Mouse (Mus musculus) forebrain, postnatal 0 days (tissue): ENCODE measurements around the gene Lmntd1. TPM values are rescaled to one million over a fixed set of nuclear protein-coding genes. Genes with fewer than 3 reads are reported as not detected.
A peak's percentile ranks its signal among the peaks of the same experiment; 100 is the strongest.

Source experiments
- ATAC-seq: fragments of 200-750 bp; cut with Nextera tagmentation; 2 replicates; pipeline ENCODE4 v1.8.0; 2017; ENCODE audit warnings: mild to moderate bottlenecking, moderate library complexity
- DNase-seq: peaks from one replicate; pipeline ENCODE4 v3.0.0-alpha.2; 2015
- H3K27ac ChIP-seq: fragments of 300-500 bp; sonication (generic); 2 replicates; pipeline ENCODE4 v1.5.1; 2014; ENCODE audit warnings: low read depth, mild to moderate bottlenecking, antibody characterized with exemption, low read length, moderate library complexity, mixed read lengths
- H3K27me3 ChIP-seq: fragments of 300-500 bp; sonication (generic); 2 replicates; pipeline ENCODE4 v1.6.1; 2014; ENCODE audit warnings: mild to moderate bottlenecking, low read length, mixed read lengths; ENCODE audit not compliant: insufficient read depth
- H3K36me3 ChIP-seq: fragments of 300-500 bp; sonication (generic); 2 replicates; pipeline ENCODE4 v1.6.1; 2014; ENCODE audit warnings: mild to moderate bottlenecking, moderate library complexity; ENCODE audit not compliant: insufficient read depth
- H3K4me1 ChIP-seq: fragments of 300-500 bp; sonication (generic); 2 replicates; pipeline ENCODE4 v1.6.1; 2014; ENCODE audit warnings: antibody characterized with exemption; ENCODE audit not compliant: insufficient read depth
- H3K4me2 ChIP-seq: fragments of 300-500 bp; sonication (generic); 2 replicates; pipeline ENCODE4 v1.6.1; 2014; ENCODE audit warnings: low read depth, mild to moderate bottlenecking, moderate library complexity
- H3K4me3 ChIP-seq: fragments of 300-500 bp; sonication (generic); 2 replicates; pipeline ENCODE4 v1.5.1; 2014; ENCODE audit warnings: low read depth, low read length, mixed read lengths
- H3K9ac ChIP-seq: fragments of 300-500 bp; sonication (generic); 2 replicates; pipeline ENCODE4 v1.6.1; 2014; ENCODE audit warnings: mild to moderate bottlenecking
- H3K9me3 ChIP-seq: fragments of 300-500 bp; sonication (generic); 2 replicates; pipeline ENCODE4 v1.6.1; 2016; ENCODE audit warnings: low read length
- CTCF ChIP-seq: sonication (generic); IDR thresholded peaks from 2 replicates; pipeline ENCODE4 v1.5.1; 2016; ENCODE audit warnings: antibody characterized with exemption, control low read depth, low read depth
- WGBS: fragments of 180-500 bp; shearing (Covaris S2); extraction: QIAGEN DNeasy Blood & Tissue Kit; methylation state at CpG from one replicate; pipeline ENCODE4 v1.1.7; 2014; 5-methylcytosine and 5-hydroxymethylcytosine counted together
- polyA plus RNA-seq: library from polyadenylated mRNA; unstranded; fragments of >200 nt; fragmentation: Nextera tagmentation; extraction: Ambion mirVana; gene quantifications from 2 replicates; pipeline ENCODE4 v1.2.1, GENCODE M21; 2015
- total RNA-seq: library from RNA; depleted of rRNA; stranded (reverse); fragments of >200 nt; gene quantifications from 2 replicates; pipeline ENCODE4 v1.2.3, GENCODE M21; 2014

Gene Lmntd1
- total and polyA plus RNA-seq, 2 experiments from 2014 or later = 1.3 to 1.4 TPM

GRCm38 (mm10) chr6:145352705-145353104 is 261.4 kb downstream of the Lmntd1 start:
- Histone ChIP-seq H3K27ac (no peak overlapping the region), H3K4me2 (no peak overlapping the region), H3K9ac (no peak overlapping the region), H3K9me3 (0 out of 2 replicates have a peak, but pooled peaks cover 5% of the 10 kb centered on the region), H3K36me3 (no peaks in the 10 kb centered on the region), H3K27me3 (no peaks in the 10 kb centered on the region), H3K4me3 (no peak overlapping the region), H3K4me1 (no peaks in the 10 kb centered on the region)
- DNase-seq = no peak
- 40% methylated on average over 1 of the region's 1 CpGs for WGBS
- no peak for TF ChIP-seq CTCF
- ATAC-seq = no peak

GRCm38 (mm10) chr6:145348196-145348915 is 265.8 kb downstream of the Lmntd1 start:
- TF ChIP-seq CTCF = peak; percentile 41; the same call in 1 of the 2 replicates
- DNase-seq (no peak), ATAC-seq (no peak; the same call in 1 of the 2 replicates)
- no peaks in the 10 kb centered on the region for H3K9me3 ChIP-seq
- H3K9ac ChIP-seq = no peak overlapping the region
- no peak overlapping the region for H3K4me2 ChIP-seq
- H3K27me3 ChIP-seq = no peaks in the 10 kb centered on the region
- H3K4me3 ChIP-seq = no peak overlapping the region
- no peak overlapping the region for H3K27ac ChIP-seq
- no peaks in the 10 kb centered on the region for H3K4me1 ChIP-seq
- 69% methylated on average over 9 of the region's 9 CpGs for WGBS
- no peaks in the 10 kb centered on the region for H3K36me3 ChIP-seq

GRCm38 (mm10) chr6:145347641-145348040 is 266.5 kb downstream of the Lmntd1 start:
- Histone ChIP-seq H3K4me2 (no peak overlapping the region), H3K27ac (no peak overlapping the region), H3K9ac (no peak overlapping the region), H3K4me1 (no peaks in the 10 kb centered on the region), H3K27me3 (no peaks in the 10 kb centered on the region), H3K9me3 (no peaks in the 10 kb centered on the region), H3K4me3 (no peak overlapping the region), H3K36me3 (no peaks in the 10 kb centered on the region)
- DNase-seq (no peak), ATAC-seq (no peak)
- TF ChIP-seq CTCF = no peak
- 80% methylated on average over 6 of the region's 6 CpGs for WGBS

DNA sequence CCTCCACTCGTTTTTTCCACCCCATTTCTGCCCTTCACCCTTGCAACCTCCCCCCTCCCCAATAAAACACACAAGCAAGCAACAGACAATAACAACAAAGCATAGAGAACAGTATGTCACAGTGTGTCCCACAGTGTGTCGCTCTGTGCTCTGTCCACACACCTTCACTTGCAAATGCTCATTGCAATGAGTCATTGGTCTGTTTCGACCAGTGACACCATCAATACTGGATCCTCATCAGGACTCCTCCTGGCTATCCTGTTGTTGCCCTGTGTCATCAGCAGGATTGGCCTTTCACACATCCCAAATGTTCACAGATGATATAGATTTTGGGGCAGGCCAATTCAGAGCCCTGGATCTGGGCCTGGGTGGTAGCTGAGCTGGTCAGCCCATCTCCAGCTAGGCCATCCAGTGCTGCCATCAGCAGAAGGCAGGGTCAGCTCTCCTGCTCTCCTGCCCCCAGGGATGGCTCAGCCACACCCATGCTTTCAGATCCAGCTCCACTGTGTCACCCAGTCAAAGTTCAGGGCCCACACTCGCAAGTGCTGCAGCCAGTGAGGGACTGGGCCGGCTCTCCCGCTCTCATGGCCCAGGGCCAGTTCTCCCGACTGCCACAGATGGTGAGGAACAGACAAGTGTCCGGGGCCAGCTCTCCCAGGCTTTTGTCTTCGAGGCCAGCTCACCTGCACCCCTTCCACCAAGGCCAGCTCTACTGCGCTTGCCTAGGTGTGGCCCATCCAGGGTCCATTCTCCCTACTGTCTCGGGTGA is 267.1 kb downstream of the Lmntd1 start:
- no peak overlapping the region for H3K4me2 ChIP-seq
- DNase-seq (no peak), ATAC-seq (no peak)
- no peak for TF ChIP-seq CTCF
- 61% methylated on average over 11 of the region's 11 CpGs for WGBS
- H3K27me3 ChIP-seq = no peaks in the 10 kb centered on the region
- no peaks in the 10 kb centered on the region for H3K36me3 ChIP-seq
- H3K9me3 ChIP-seq = no peaks in the 10 kb centered on the region
- no peak overlapping the region for H3K4me3 ChIP-seq
- no peak overlapping the region for H3K9ac ChIP-seq
- no peak overlapping the region for H3K27ac ChIP-seq
- H3K4me1 ChIP-seq = no peaks in the 10 kb centered on the region

DNA sequence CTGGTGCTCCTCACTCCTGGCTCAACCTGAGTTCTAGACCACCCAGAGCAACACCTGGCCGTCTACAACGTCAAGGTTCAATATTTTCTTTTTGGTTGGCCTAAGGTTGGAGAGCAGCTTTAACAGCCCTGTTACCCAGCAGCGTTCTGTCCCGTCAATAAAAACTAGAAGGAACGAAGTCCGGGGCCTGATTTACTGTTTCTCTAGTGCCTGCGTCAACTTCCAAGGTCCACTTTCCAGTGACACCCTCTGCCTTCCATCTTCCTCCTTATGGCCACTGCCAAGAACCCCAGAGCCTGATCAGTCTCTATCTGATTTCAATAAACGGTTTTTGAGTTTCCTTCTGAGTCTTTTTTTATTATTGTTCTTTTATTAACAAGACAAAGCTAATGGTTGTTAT is 267.8 kb downstream of the Lmntd1 start:
- DNase-seq (no peak), ATAC-seq (no peak)
- Histone ChIP-seq H3K9me3 (no peaks in the 10 kb centered on the region), H3K27ac (no peak overlapping the region), H3K9ac (no peak overlapping the region), H3K27me3 (no peaks in the 10 kb centered on the region), H3K36me3 (no peaks in the 10 kb centered on the region), H3K4me3 (no peak overlapping the region), H3K4me2 (no peak overlapping the region), H3K4me1 (no peaks in the 10 kb centered on the region)
- TF ChIP-seq CTCF = no peak
- 84% methylated on average over 8 of the region's 8 CpGs for WGBS

DNA sequence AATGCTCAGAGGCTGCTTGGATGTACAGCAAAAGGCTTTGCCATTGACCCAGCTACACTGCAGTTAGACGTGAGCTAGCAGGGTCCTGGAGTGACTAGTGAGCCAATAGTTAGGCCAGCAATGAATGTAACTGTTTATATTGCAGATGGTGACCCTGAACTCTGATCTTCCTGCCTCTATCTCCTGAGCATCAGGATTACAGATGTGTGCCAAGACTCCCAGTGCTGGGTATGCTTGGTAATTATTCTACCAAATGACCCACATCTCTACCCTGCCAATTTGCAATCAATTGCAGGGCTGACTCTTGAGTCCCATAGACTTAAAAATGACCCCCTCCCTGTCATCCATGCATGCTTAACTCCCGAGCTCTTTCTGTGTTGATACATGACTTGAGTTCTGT is 269.4 kb downstream of the Lmntd1 start:
- Histone ChIP-seq H3K9ac (no peak overlapping the region), H3K4me1 (no peaks in the 10 kb centered on the region; the same call in 1 of the 2 replicates), H3K36me3 (no peaks in the 10 kb centered on the region), H3K27me3 (no peaks in the 10 kb centered on the region), H3K27ac (no peak overlapping the region), H3K9me3 (no peaks in the 10 kb centered on the region), H3K4me3 (no peak overlapping the region), H3K4me2 (no peak overlapping the region)
- DNase-seq = no peak
- no peak for TF ChIP-seq CTCF
- 72% methylated on average over 2 of the region's 2 CpGs for WGBS
- ATAC-seq = no peak

GRCm38 (mm10) chr6:145343457-145343856 is 270.7 kb downstream of the Lmntd1 start:
- WGBS = 70% methylated on average over 1 of the region's 1 CpGs

More at GRCm38 (mm10) chr6:145343457-145343856, 270.7 kb downstream of the Lmntd1 start:
- Histone ChIP-seq H3K4me3 (no peak overlapping the region), H3K9ac (no peak overlapping the region), H3K36me3 (no peaks in the 10 kb centered on the region), H3K9me3 (no peaks in the 10 kb centered on the region), H3K27ac (no peak overlapping the region), H3K4me1 (no peaks in the 10 kb centered on the region; the same call in 1 of the 2 replicates), H3K27me3 (no peaks in the 10 kb centered on the region), H3K4me2 (no peak overlapping the region)
- no peak for TF ChIP-seq CTCF
- DNase-seq = no peak
- ATAC-seq = no peak
